Mouse (Mus musculus): ENCODE results near the gene Gm12185.

DNA sequence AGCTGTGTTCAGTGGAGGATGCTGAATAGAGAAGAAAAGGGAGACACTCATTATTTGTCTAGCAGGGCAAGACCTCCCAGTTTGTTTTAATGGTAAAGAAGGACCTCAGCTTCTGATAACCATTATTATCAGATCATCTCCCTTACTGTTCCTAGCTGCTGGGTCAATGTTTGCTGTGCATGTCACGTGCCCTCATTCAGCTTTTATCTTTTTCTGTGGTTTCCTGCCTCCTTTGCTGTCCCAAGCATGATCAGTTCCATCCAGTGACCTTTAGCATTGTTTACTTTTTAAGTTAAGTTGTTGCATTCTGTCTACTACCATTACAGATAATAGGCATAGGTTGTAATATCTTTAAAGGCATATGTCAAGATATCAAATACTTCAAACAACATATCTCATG, 83.6 kb downstream of the Gm12185 start:
- TF ChIP-seq CTCF (IDR thresholded peaks at IDR 0.05; ENCODE audit: borderline replicate concordance, insufficient read depth, low read depth, low read length), result no peak
- TF ChIP-seq POLR2A (IDR thresholded peaks at IDR 0.05; ENCODE audit: borderline replicate concordance, insufficient read depth, low read length), result no peak

Data from cerebellum, adult 2 months (tissue).